Mouse (Mus musculus) stomach, postnatal 0 days (tissue): ENCODE data around the gene Rnf114.

Experiments
- CTCF ChIP-seq: IDR thresholded peaks from 2 replicates; pipeline ENCODE4 v1.5.1; 2016; ENCODE audit warnings: antibody characterized with exemption, low read depth, mild to moderate bottlenecking, moderate library complexity
- EP300 ChIP-seq: optimal IDR thresholded peaks from 2 replicates; pipeline ENCODE3; 2016; ENCODE audit warnings: antibody characterized with exemption

GRCm38 (mm10) chr2:167482681-167483080, 9.8 kb upstream of the Rnf114 start:
- no peak for TF ChIP-seq CTCF
- no peak for TF ChIP-seq EP300
